Mouse (Mus musculus): Measurements from ENCODE around the gene Slc4a5.
A peak's percentile ranks its signal among the peaks of the same experiment; 100 is the strongest.
"Not testable (repeated sequence)": the region's sequence is repeated elsewhere in the genome, so short reads cannot be mapped to it uniquely, and the experiment has no call there.

Gene Slc4a5

GRCm38 (mm10) chr6:83302264-83302663 lies 82.6 kb downstream of the Slc4a5 start:
- DNase-seq (ENCODE audit: low read depth, low spot score): no peak

GRCm38 (mm10) chr6:83309017-83309416 lies 89.4 kb downstream of the Slc4a5 start:
- no peak for DNase-seq (ENCODE audit: low read depth, low spot score)

GRCm38 (mm10) chr6:83311206-83311605 lies 91.6 kb downstream of the Slc4a5 start:
- no peak for DNase-seq (ENCODE audit: low read depth, low spot score)

GRCm38 (mm10) chr6:83312021-83312420 lies 92.4 kb downstream of the Slc4a5 start:
- no peak for DNase-seq (ENCODE audit: low read depth, low spot score)

- no peak for DNase-seq (ENCODE audit: low read depth, low spot score)
These were observed 92.9 kb downstream of the Slc4a5 start for GRCm38 (mm10) chr6:83312514-83312913.

- DNase-seq (ENCODE audit: low read depth, low spot score): no peak
These were observed 95.7 kb downstream of the Slc4a5 start for GRCm38 (mm10) chr6:83315293-83315692.

- peak; percentile 37 for DNase-seq (ENCODE audit: low read depth, low spot score)
These were observed 96.4 kb downstream of the Slc4a5 start for GRCm38 (mm10) chr6:83316022-83316421.

- peak; percentile 86 for DNase-seq (ENCODE audit: low read depth, low spot score)
These were observed 97.6 kb downstream of the Slc4a5 start for GRCm38 (mm10) chr6:83317108-83317741.

- peak; percentile 73 for DNase-seq (ENCODE audit: low read depth, low spot score)
These were observed 102.3 kb downstream of the Slc4a5 start for GRCm38 (mm10) chr6:83321927-83322326.

- peak; percentile 34 for DNase-seq (ENCODE audit: low read depth, low spot score)
These were observed 103.2 kb downstream of the Slc4a5 start for GRCm38 (mm10) chr6:83322794-83323193.

- DNase-seq (ENCODE audit: low read depth, low spot score): peak; percentile 60
These were observed 104.2 kb downstream of the Slc4a5 start for GRCm38 (mm10) chr6:83323652-83324419.

GRCm38 (mm10) chr6:83325525-83326393 lies 106.1 kb downstream of the Slc4a5 start, which contains the start of the genes Mthfd2 and Mob1a:
TSS of gene Mthfd2 (minus strand) at chr6:83325908.
TSS of gene Mob1a (plus strand) at chr6:83326016.
- DNase-seq (ENCODE audit: low read depth, low spot score): peak; percentile 92

GRCm38 (mm10) chr6:83326394-83326736 lies 106.7 kb downstream of the Slc4a5 start:
- no peak for DNase-seq (ENCODE audit: low read depth, low spot score)

- no peak for DNase-seq (ENCODE audit: low read depth, low spot score)
These were observed 107.1 kb downstream of the Slc4a5 start for GRCm38 (mm10) chr6:83326761-83327160.

- DNase-seq (ENCODE audit: low read depth, low spot score): no peak
These were observed 108.1 kb downstream of the Slc4a5 start for GRCm38 (mm10) chr6:83327591-83328190.

GRCm38 (mm10) chr6:83341387-83341786 lies 121.8 kb downstream of the Slc4a5 start:
- no peak for DNase-seq (ENCODE audit: low read depth, low spot score)

- no peak for DNase-seq (ENCODE audit: low read depth, low spot score)
These were observed 123.3 kb downstream of the Slc4a5 start for GRCm38 (mm10) chr6:83342957-83343356.

- not testable (repeated sequence) for DNase-seq (ENCODE audit: low read depth, low spot score)
These were observed 125.7 kb downstream of the Slc4a5 start for GRCm38 (mm10) chr6:83345285-83345684.

- DNase-seq (ENCODE audit: low read depth, low spot score): no peak
These were observed 128.3 kb downstream of the Slc4a5 start for GRCm38 (mm10) chr6:83347916-83348315.

GRCm38 (mm10) chr6:83348873-83349272 lies 129.2 kb downstream of the Slc4a5 start, which contains the start of gene Bola3:
TSS of gene Bola3 (plus strand) at chr6:83349147.
- no peak for DNase-seq (ENCODE audit: low read depth, low spot score)

GRCm38 (mm10) chr6:83349274-83349958 lies 129.8 kb downstream of the Slc4a5 start:
- DNase-seq (ENCODE audit: low read depth, low spot score): peak; percentile 77

Data from A20 (cell line).